Mouse (Mus musculus) midbrain, embryonic 16.5 days (tissue): ENCODE measurements around the gene Hip1. TPM values are rescaled to one million over a fixed set of nuclear protein-coding genes. Genes with fewer than 3 reads are reported as not detected.
A peak's percentile ranks its signal among the peaks of the same experiment; 100 is the strongest.

ENCODE experiments used
- ATAC-seq: fragments of 200-750 bp; cut with Nextera tagmentation; 2 replicates; pipeline ENCODE4 v1.8.0; 2017; ENCODE audit warnings: moderate TSS enrichment
- H3K27ac ChIP-seq: fragments of 300-500 bp; sonication (generic); 2 replicates; pipeline ENCODE4 v1.5.1; 2014; ENCODE audit warnings: mild to moderate bottlenecking, low read length, mixed read lengths
- H3K27me3 ChIP-seq: fragments of 300-500 bp; sonication (generic); 2 replicates; pipeline ENCODE4 v1.6.1; 2014; ENCODE audit warnings: low read depth, low read length, mixed read lengths; ENCODE audit not compliant: control insufficient read depth, insufficient read depth
- H3K36me3 ChIP-seq: fragments of 300-500 bp; sonication (generic); 2 replicates; pipeline ENCODE4 v1.6.1; 2014; ENCODE audit warnings: mild to moderate bottlenecking, low read length, moderate library complexity, mixed read lengths; ENCODE audit not compliant: control insufficient read depth, insufficient read depth
- H3K4me1 ChIP-seq: fragments of 300-500 bp; sonication (generic); 2 replicates; pipeline ENCODE4 v1.6.1; 2014; ENCODE audit warnings: mild to moderate bottlenecking, low read length, mixed read lengths; ENCODE audit not compliant: control insufficient read depth, insufficient read depth
- H3K4me2 ChIP-seq: fragments of 300-500 bp; sonication (generic); 2 replicates; pipeline ENCODE4 v1.6.1; 2014; ENCODE audit warnings: mild to moderate bottlenecking, low read length, mixed read lengths
- H3K4me3 ChIP-seq: fragments of 300-500 bp; sonication (generic); 2 replicates; pipeline ENCODE4 v1.5.1; 2014; ENCODE audit warnings: low read depth, mild to moderate bottlenecking, low read length, moderate library complexity, mixed read lengths
- H3K9ac ChIP-seq: fragments of 300-500 bp; sonication (generic); 2 replicates; pipeline ENCODE4 v1.6.1; 2014; ENCODE audit warnings: low read depth, low read length, mixed read lengths
- H3K9me3 ChIP-seq: fragments of 300-500 bp; sonication (generic); replicated peaks from 2 replicates; pipeline ENCODE4 v1.6.1; 2014; ENCODE audit warnings: mild to moderate bottlenecking, low read length, mixed read lengths; ENCODE audit not compliant: control insufficient read depth, poor library complexity, severe bottlenecking
- WGBS: fragments of 180-500 bp; shearing (Covaris S2); extraction: QIAGEN DNeasy Blood & Tissue Kit; methylation state at CpG from one replicate; pipeline ENCODE4 v1.1.7; 2014; 5-methylcytosine and 5-hydroxymethylcytosine counted together
- polyA plus RNA-seq: library from polyadenylated mRNA; unstranded; fragments of >200 nt; fragmentation: Nextera tagmentation; extraction: Ambion mirVana; gene quantifications from 2 replicates; pipeline ENCODE4 v1.2.1, GENCODE M21; 2015

Hip1 gene
- polyA plus RNA-seq, 1 experiment from 2014 or later, result 39.7 TPM

- Histone ChIP-seq H3K4me3 (no peak overlapping the region), H3K4me2 (no peak overlapping the region), H3K27me3 (no peaks in the 10 kb centered on the region), H3K4me1 (no peaks in the 10 kb centered on the region), H3K9me3 (no peaks in the 10 kb centered on the region), H3K9ac (no peak overlapping the region), H3K27ac (no peak overlapping the region), H3K36me3 (no peaks in the 10 kb centered on the region)
- 84% methylated on average over 8 of the region's 8 CpGs for WGBS
- no peak for ATAC-seq
Observed at GRCm38 (mm10) chr5:135502027-135502426, 42.9 kb downstream of the Hip1 start.

GRCm38 (mm10) chr5:135498914-135499313 is 46.0 kb downstream of the Hip1 start:
- no peaks in the 10 kb centered on the region for H3K36me3 ChIP-seq
- no peak overlapping the region for H3K4me2 ChIP-seq
- no peak overlapping the region for H3K9ac ChIP-seq
- no peaks in the 10 kb centered on the region for H3K9me3 ChIP-seq
- 72% methylated on average over 3 of the region's 3 CpGs for WGBS
- no peak for ATAC-seq
- H3K4me1 ChIP-seq, result no peaks in the 10 kb centered on the region
- no peaks in the 10 kb centered on the region for H3K27me3 ChIP-seq
- no peak overlapping the region for H3K27ac ChIP-seq
- H3K4me3 ChIP-seq, result no peak overlapping the region

GRCm38 (mm10) chr5:135497347-135497955 is 47.5 kb downstream of the Hip1 start:
- no peaks in the 10 kb centered on the region for H3K36me3 ChIP-seq
- no peak overlapping the region for H3K4me3 ChIP-seq
- WGBS, result 85% methylated on average over 6 of the region's 6 CpGs
- no peaks in the 10 kb centered on the region for H3K27me3 ChIP-seq
- no peak overlapping the region for H3K9ac ChIP-seq
- no peaks in the 10 kb centered on the region for H3K9me3 ChIP-seq
- ATAC-seq, result no peak
- no peaks in the 10 kb centered on the region for H3K4me1 ChIP-seq
- no peak overlapping the region for H3K4me2 ChIP-seq
- H3K27ac ChIP-seq, result no peak overlapping the region

- Histone ChIP-seq H3K9ac (no peak overlapping the region), H3K27me3 (no peaks in the 10 kb centered on the region), H3K36me3 (no peaks in the 10 kb centered on the region), H3K4me2 (no peak overlapping the region), H3K9me3 (no peaks in the 10 kb centered on the region), H3K4me3 (no peak overlapping the region), H3K4me1 (no peaks in the 10 kb centered on the region), H3K27ac (no peak overlapping the region)
- ATAC-seq, result no peak
- WGBS, result 83% methylated on average over 2 of the region's 2 CpGs
Observed at GRCm38 (mm10) chr5:135496489-135496888, 48.4 kb downstream of the Hip1 start.

GRCm38 (mm10) chr5:135495471-135495870 is 49.4 kb downstream of the Hip1 start:
- no peak overlapping the region for H3K27ac ChIP-seq
- no peak overlapping the region for H3K9ac ChIP-seq
- H3K4me2 ChIP-seq, result no peak overlapping the region
- no peaks in the 10 kb centered on the region for H3K36me3 ChIP-seq
- no peak for ATAC-seq
- H3K27me3 ChIP-seq, result no peaks in the 10 kb centered on the region
- 99% methylated on average over 8 of the region's 8 CpGs for WGBS
- H3K9me3 ChIP-seq, result no peaks in the 10 kb centered on the region
- no peaks in the 10 kb centered on the region for H3K4me1 ChIP-seq
- H3K4me3 ChIP-seq, result no peak overlapping the region

- no peak overlapping the region for H3K9ac ChIP-seq
- no peak overlapping the region for H3K4me2 ChIP-seq
- H3K27ac ChIP-seq, result no peak overlapping the region
- 83% methylated on average over 13 of the region's 13 CpGs for WGBS
- no peak for ATAC-seq
- H3K4me3 ChIP-seq, result no peak overlapping the region
- peaks cover 7% of the 10 kb centered on the region for H3K4me1 ChIP-seq
- H3K27me3 ChIP-seq, result no peaks in the 10 kb centered on the region
- no peaks in the 10 kb centered on the region for H3K9me3 ChIP-seq
- no peaks in the 10 kb centered on the region for H3K36me3 ChIP-seq
Observed at GRCm38 (mm10) chr5:135494183-135494910, 50.6 kb downstream of the Hip1 start.

- 86% methylated on average over 3 of the region's 3 CpGs for WGBS
- no peaks in the 10 kb centered on the region for H3K27me3 ChIP-seq
- no peak overlapping the region for H3K27ac ChIP-seq
- no peak overlapping the region for H3K9ac ChIP-seq
- H3K9me3 ChIP-seq, result no peaks in the 10 kb centered on the region
- peaks cover 11% of the 10 kb centered on the region for H3K4me1 ChIP-seq
- H3K4me3 ChIP-seq, result no peak overlapping the region
- H3K36me3 ChIP-seq, result no peaks in the 10 kb centered on the region
- no peak overlapping the region for H3K4me2 ChIP-seq
- no peak for ATAC-seq
Observed at GRCm38 (mm10) chr5:135493095-135493494, 51.8 kb downstream of the Hip1 start.

GRCm38 (mm10) chr5:135492126-135492525 is 52.8 kb downstream of the Hip1 start:
- 90% methylated on average over 2 of the region's 2 CpGs for WGBS

GRCm38 (mm10) chr5:135489695-135490294 is 55.1 kb downstream of the Hip1 start:
- ATAC-seq, result peak; percentile 25; the same call in 1 of the 2 replicates
- 1% methylated on average over 13 of the region's 14 CpGs for WGBS
- peak overlapping the region; percentile 95 for H3K4me2 ChIP-seq

More at GRCm38 (mm10) chr5:135492126-135492525, 52.8 kb downstream of the Hip1 start:
- no peak overlapping the region for H3K9ac ChIP-seq
- no peak overlapping the region for H3K4me2 ChIP-seq
- no peak overlapping the region for H3K4me3 ChIP-seq
- no peak overlapping the region for H3K27ac ChIP-seq
- no peaks in the 10 kb centered on the region for H3K9me3 ChIP-seq
- peaks cover 16% of the 10 kb centered on the region for H3K4me1 ChIP-seq
- ATAC-seq, result no peak
- no peaks in the 10 kb centered on the region for H3K36me3 ChIP-seq
- H3K27me3 ChIP-seq, result no peaks in the 10 kb centered on the region

More at GRCm38 (mm10) chr5:135489695-135490294, 55.1 kb downstream of the Hip1 start:
- Histone ChIP-seq H3K27me3 (no peaks in the 10 kb centered on the region), H3K4me3 (peak overlapping the region; percentile 61), H3K9ac (peak overlapping the region; percentile 82), H3K36me3 (no peaks in the 10 kb centered on the region), H3K27ac (peak overlapping the region; percentile 90), H3K4me1 (peaks cover 16% of the 10 kb centered on the region), H3K9me3 (no peaks in the 10 kb centered on the region)
